Mouse (Mus musculus) brain, embryonic 14.5 days (tissue): ENCODE measurements around the gene Bri3.

Experiments
- CTCF ChIP-seq: fragments of 200-500 bp; IDR thresholded peaks from 2 replicates; pipeline ENCODE4 v1.5.1; 2012; ENCODE audit warnings: inconsistent platforms, mild to moderate bottlenecking, moderate library complexity, borderline replicate concordance; ENCODE audit not compliant: insufficient read depth, insufficient read length; ENCODE audit errors: extremely low read depth
- POLR2A ChIP-seq: fragments of 200-500 bp; IDR thresholded peaks from 2 replicates; pipeline ENCODE4 v1.6.1; 2012; ENCODE audit warnings: mild to moderate bottlenecking, inconsistent platforms, borderline replicate concordance; ENCODE audit not compliant: poor library complexity, insufficient read depth, insufficient read length, severe bottlenecking; ENCODE audit errors: extremely low read depth

DNA sequence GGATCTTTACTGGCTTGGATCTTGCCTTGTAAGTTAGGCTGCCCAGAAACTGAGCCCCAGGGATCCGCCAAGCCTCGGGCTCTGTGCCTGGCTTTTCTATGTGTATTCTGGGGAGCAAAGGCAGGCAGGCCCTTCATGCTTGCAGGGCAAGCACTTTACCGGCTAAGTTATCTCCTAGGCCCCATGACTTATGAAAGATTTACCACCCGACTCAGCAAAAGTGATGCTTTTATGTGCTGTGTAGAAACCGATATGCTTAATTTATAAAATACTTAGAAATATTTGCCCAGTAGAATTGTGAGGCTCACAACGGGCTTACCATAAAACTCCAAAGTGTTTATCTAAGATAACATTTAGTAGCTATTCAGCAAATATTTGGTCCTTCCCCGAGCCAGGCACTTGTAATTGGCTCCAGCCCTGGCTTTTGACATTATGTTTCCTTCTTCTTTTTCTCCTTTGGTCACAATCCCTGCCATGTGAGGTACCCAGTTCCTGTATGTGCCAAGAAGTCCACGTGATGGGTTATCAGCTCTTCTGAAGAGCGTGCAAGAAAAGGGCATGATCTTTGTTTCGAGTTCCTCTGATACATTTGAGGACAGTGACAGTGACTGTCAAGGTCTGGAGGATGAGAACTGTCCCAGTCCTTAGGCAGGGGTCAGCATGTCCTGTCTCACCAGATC, 3.8 kb downstream of the Bri3 start:
- TF ChIP-seq POLR2A (no peak), CTCF (no peak)
